In genomic region chr12:56437975-56438374, GRCm38 (mm10) we compare ENCODE assay signal across 22 mouse cellular contexts.
A peak's percentile ranks its signal among the peaks of the same experiment; 100 is the strongest.
DNase-seq lines count a peak whose midpoint lies in the region; ATAC-seq and TF ChIP-seq lines count a peak whose summit lies in the region.
"Had no signal": no experiment of that assay in that cellular context is flagged by ENCODE, and none has a peak within 500 bp of the region (broad histone marks: within the 10 kb centered on the region; RNA-seq: fewer than 3 reads in every experiment).

No protein-coding gene starts in this region.

- H3K27ac ChIP-seq in lung, embryonic 14.5 days (ENCODE audit: low read depth): peak overlapping the region; percentile 70; the same call in 1 of the 2 replicates
- H3K27ac ChIP-seq in lung, embryonic 15.5 days: peak overlapping the region; percentile 87
- peak overlapping the region; percentile 75 for H3K27ac ChIP-seq in lung, embryonic 16.5 days (ENCODE audit: low read length)
- H3K27ac ChIP-seq in lung, postnatal 0 days (ENCODE audit: low read length): peak overlapping the region; percentile 57

- H3K9ac ChIP-seq in lung, embryonic 14.5 days: no peak overlapping the region
- H3K9ac ChIP-seq in lung, embryonic 15.5 days: no peak overlapping the region
- no peak overlapping the region for H3K9ac ChIP-seq in lung, embryonic 16.5 days (ENCODE audit: low read length)
- no peak overlapping the region for H3K9ac ChIP-seq in lung, postnatal 0 days (replicated peaks; ENCODE audit: low read depth)

- H3K4me2 ChIP-seq in lung, embryonic 14.5 days: no peak overlapping the region
- no peak overlapping the region for H3K4me2 ChIP-seq in lung, embryonic 15.5 days
- H3K4me2 ChIP-seq in lung, embryonic 16.5 days (ENCODE audit: low read depth, low read length): no peak overlapping the region
- no peak overlapping the region for H3K4me2 ChIP-seq in lung, postnatal 0 days (replicated peaks; ENCODE audit: low read depth, low read length)

- peak; percentile 39 for DNase-seq in lung, embryonic 14.5 days
- DNase-seq in lung, postnatal 4 days: no peak
- DNase-seq in lung, postnatal 10 days: no peak
- DNase-seq in lung, postnatal 25 days (ENCODE audit: low spot score): no peak
- peak; percentile 76 for DNase-seq in lung, postnatal 0 days (ENCODE audit: low spot score)
- no peak for DNase-seq in lung, postnatal 14 days
- DNase-seq: adrenal gland, adult 2 months; adrenal gland, adult 8-10 months; adrenal gland, postnatal 10 days; adrenal gland, postnatal 14 days; adrenal gland, postnatal 25 days; adrenal gland, postnatal 36 days; B cell, adult 2 months; cerebellum, adult 11 months; cerebellum, adult 11-12 months had no signal

- no peak overlapping the region for H3K4me3 ChIP-seq in lung, embryonic 14.5 days (ENCODE audit: low read depth, low read length)
- no peak overlapping the region for H3K4me3 ChIP-seq in lung, embryonic 15.5 days
- H3K4me3 ChIP-seq in lung, embryonic 16.5 days (ENCODE audit: low read length): no peak overlapping the region
- no peak overlapping the region for H3K4me3 ChIP-seq in lung, postnatal 0 days (ENCODE audit: low read depth, low read length)

- peak; percentile 95 for TF ChIP-seq EP300 in lung, postnatal 0 days (IDR thresholded peaks at IDR 0.05)

- no peaks in the 10 kb centered on the region for H3K27me3 ChIP-seq in lung, embryonic 14.5 days (ENCODE audit: insufficient read depth, low read length)
- H3K27me3 ChIP-seq in lung, embryonic 15.5 days: no peaks in the 10 kb centered on the region
- H3K27me3 ChIP-seq in lung, embryonic 16.5 days (ENCODE audit: control insufficient read depth, insufficient read depth, low read depth, low read length): no peaks in the 10 kb centered on the region
- H3K27me3 ChIP-seq in lung, postnatal 0 days (replicated peaks; ENCODE audit: insufficient read depth, low read length): no peaks in the 10 kb centered on the region
- H3K27me3 ChIP-seq: CH12.LX had no signal

- no peaks in the 10 kb centered on the region for H3K9me3 ChIP-seq in lung, embryonic 14.5 days (ENCODE audit: low read depth, low read length)
- no peaks in the 10 kb centered on the region for H3K9me3 ChIP-seq in lung, embryonic 15.5 days
- H3K9me3 ChIP-seq in lung, embryonic 16.5 days (ENCODE audit: control insufficient read depth, low read length): no peaks in the 10 kb centered on the region
- no peaks in the 10 kb centered on the region for H3K9me3 ChIP-seq in lung, postnatal 0 days (ENCODE audit: low read length)
- H3K9me3 ChIP-seq: G1E had no signal

- H3K4me1 ChIP-seq in lung, embryonic 14.5 days (ENCODE audit: insufficient read depth): no peaks in the 10 kb centered on the region
- no peaks in the 10 kb centered on the region for H3K4me1 ChIP-seq in lung, embryonic 15.5 days
- no peaks in the 10 kb centered on the region for H3K4me1 ChIP-seq in lung, embryonic 16.5 days (replicated peaks; ENCODE audit: control insufficient read depth, insufficient read depth, low read length)
- no peaks in the 10 kb centered on the region for H3K4me1 ChIP-seq in lung, postnatal 0 days (ENCODE audit: insufficient read depth, low read depth, low read length)

- no peak for TF ChIP-seq CTCF in lung, embryonic 14.5 days (IDR thresholded peaks at IDR 0.05; ENCODE audit: low read depth)
- TF ChIP-seq CTCF in lung, postnatal 0 days (IDR thresholded peaks at IDR 0.05): no peak

- peak; percentile 52; the same call in 1 of the 2 replicates for ATAC-seq in lung, embryonic 14.5 days (ENCODE audit: insufficient read depth)
- ATAC-seq in lung, embryonic 15.5 days (ENCODE audit: borderline replicate concordance, extremely low read depth, low FRiP score, low TSS enrichment): peak; percentile 67; the same call in 1 of the 2 replicates
- peak; percentile 81 for ATAC-seq in lung, embryonic 16.5 days (ENCODE audit: low read depth)
- peak; percentile 79 for ATAC-seq in lung, postnatal 0 days
- ATAC-seq: activated CD4-positive, CD25-positive, alpha-beta regulatory T cell, adult 4 months; CD4-positive, CD25-positive, alpha-beta regulatory T cell, adult 4 months; Patski had no signal

- no peaks in the 10 kb centered on the region for H3K36me3 ChIP-seq in lung, embryonic 14.5 days (ENCODE audit: insufficient read depth)
- no peaks in the 10 kb centered on the region for H3K36me3 ChIP-seq in lung, embryonic 15.5 days
- H3K36me3 ChIP-seq in lung, embryonic 16.5 days (ENCODE audit: control insufficient read depth, insufficient read depth, low read length): no peaks in the 10 kb centered on the region
- no peaks in the 10 kb centered on the region for H3K36me3 ChIP-seq in lung, postnatal 0 days (ENCODE audit: insufficient read depth, low read length)
- H3K36me3 ChIP-seq: G1E had no signal

- 55% methylated on average over 3 of the region's 3 CpGs for WGBS in lung, embryonic 14.5 days
- WGBS in lung, embryonic 15.5 days: 52% methylated on average over 3 of the region's 3 CpGs
- WGBS in lung, embryonic 16.5 days: 47% methylated on average over 3 of the region's 3 CpGs
- 60% methylated on average over 3 of the region's 3 CpGs for WGBS in lung, postnatal 0 days

Comparison
In these comparisons a context has a peak if more than half of its experiments do, and no peak if none do; other contexts are left out.
1. DNase-seq: peak in lung, embryonic 14.5 days (single experiment) and lung, postnatal 0 days (single experiment); none in lung, postnatal 4 days (0 of 2), lung, postnatal 10 days (single experiment), lung, postnatal 25 days (single experiment) and lung, postnatal 14 days (single experiment).
2. Peak in every context shown above with its lines, with median percentiles within 50 percentile points of each other: ATAC-seq and H3K27ac ChIP-seq.